Mouse (Mus musculus) right cerebral cortex, postnatal 25 days (tissue): Measurements from ENCODE around the gene Brox.
"Not testable (repeated sequence)": the region's sequence is repeated elsewhere in the genome, so short reads cannot be mapped to it uniquely, and the experiment has no call there.

Experiments
- DNase-seq: peaks from one replicate; pipeline ENCODE4 v3.0.0; 2022

The Brox gene

GRCm38 (mm10) chr1:183296877-183297383, at the start of gene Brox:
TSS of gene Brox (minus strand) at chr1:183297269.
- DNase-seq, result peak; percentile 94

GRCm38 (mm10) chr1:183345817-183346195, 48.7 kb upstream of the Brox start:
- peak; percentile 14 for DNase-seq

- DNase-seq, result peak; percentile 89
These were observed 48.1 kb upstream of the Brox start for GRCm38 (mm10) chr1:183344886-183345816.

- not testable (repeated sequence) for DNase-seq
These were observed 45.8 kb upstream of the Brox start for GRCm38 (mm10) chr1:183342902-183343301.

GRCm38 (mm10) chr1:183327171-183327570, 30.1 kb upstream of the Brox start:
- no peak for DNase-seq

GRCm38 (mm10) chr1:183324433-183324832, 27.4 kb upstream of the Brox start:
- DNase-seq, result no peak

GRCm38 (mm10) chr1:183323923-183324322, 26.9 kb upstream of the Brox start:
- no peak for DNase-seq

- DNase-seq, result not testable (repeated sequence)
These were observed 25.4 kb upstream of the Brox start for GRCm38 (mm10) chr1:183322496-183322895.

GRCm38 (mm10) chr1:183320708-183321107, 23.6 kb upstream of the Brox start:
- DNase-seq, result no peak

GRCm38 (mm10) chr1:183315783-183316182, 18.7 kb upstream of the Brox start:
- DNase-seq, result no peak

GRCm38 (mm10) chr1:183312076-183312475, 15.0 kb upstream of the Brox start:
- no peak for DNase-seq

- not testable (repeated sequence) for DNase-seq
These were observed 12.5 kb upstream of the Brox start for GRCm38 (mm10) chr1:183309601-183310000.

GRCm38 (mm10) chr1:183308476-183308875, 11.4 kb upstream of the Brox start:
- DNase-seq, result no peak

- no peak for DNase-seq
These were observed 10.5 kb upstream of the Brox start for GRCm38 (mm10) chr1:183307555-183307954.

- DNase-seq, result peak; percentile 96
These were observed 2.1 kb upstream of the Brox start for GRCm38 (mm10) chr1:183299161-183299560.

- peak; percentile 52 for DNase-seq
These were observed 919 bp upstream of the Brox start for GRCm38 (mm10) chr1:183297886-183298489.

- DNase-seq, result peak; percentile 58
These were observed 410 bp upstream of the Brox start for GRCm38 (mm10) chr1:183297473-183297885.

- DNase-seq, result no peak
These were observed 604 bp downstream of the Brox start, which contains the start of gene Aida for GRCm38 (mm10) chr1:183296465-183296864. TSS of gene Aida (plus strand) at chr1:183296590.

GRCm38 (mm10) chr1:183289576-183289975, 7.5 kb downstream of the Brox start:
- DNase-seq, result no peak

GRCm38 (mm10) chr1:183288351-183288750, 8.7 kb downstream of the Brox start:
- no peak for DNase-seq

- no peak for DNase-seq
These were observed 21.3 kb downstream of the Brox start for GRCm38 (mm10) chr1:183275763-183276162.

GRCm38 (mm10) chr1:183274385-183274784, 22.7 kb downstream of the Brox start:
- no peak for DNase-seq
